Mouse (Mus musculus): ENCODE measurements around the gene Gm6803.
"Not testable (repeated sequence)": the region's sequence is repeated elsewhere in the genome, so short reads cannot be mapped to it uniquely, and the experiment has no call there.

- not testable (repeated sequence) for TF ChIP-seq GATA1 (IDR thresholded peaks at IDR 0.05; ENCODE audit: borderline replicate concordance, low read length); FLI1 (IDR thresholded peaks at IDR 0.05; ENCODE audit: low read length)
These were observed 26.7 kb upstream of the Gm6803 start for GRCm38 (mm10) chr12:88045226-88045625.
